ENCODE assay signal across 26 mouse cellular contexts in genomic region chr2:38397306-38397705, GRCm38 (mm10). TPM values are rescaled to one million over a fixed set of nuclear protein-coding genes. Genes with fewer than 3 reads are reported as not detected.
DNase-seq lines count a peak whose midpoint lies in the region; ATAC-seq and TF ChIP-seq lines count a peak whose summit lies in the region.
"Had no signal": no experiment of that assay in that cellular context is flagged by ENCODE, and none has a peak within 500 bp of the region (broad histone marks: within the 10 kb centered on the region; RNA-seq: fewer than 3 reads in every experiment).

No protein-coding gene starts in this region.

- H3K4me2 ChIP-seq in midbrain, embryonic 11.5 days = no peak overlapping the region
- H3K4me2 ChIP-seq in midbrain, postnatal 0 days (ENCODE audit: low read depth, low read length, poor library complexity, severe bottlenecking) = no peak overlapping the region
- no peak overlapping the region for H3K4me2 ChIP-seq in kidney, embryonic 16.5 days (replicated peaks; ENCODE audit: low read depth, low read length)
- H3K4me2 ChIP-seq in forebrain, embryonic 12.5 days = no peak overlapping the region
- no peak overlapping the region for H3K4me2 ChIP-seq in forebrain, embryonic 14.5 days (ENCODE audit: low read length)

- TF ChIP-seq CTCF in midbrain, postnatal 0 days (IDR thresholded peaks at IDR 0.05) = no peak

- H3K9me3 ChIP-seq in midbrain, embryonic 11.5 days (ENCODE audit: control insufficient read depth, low read length) = no peaks in the 10 kb centered on the region
- H3K9me3 ChIP-seq in midbrain, postnatal 0 days (ENCODE audit: low read length) = no peaks in the 10 kb centered on the region
- no peaks in the 10 kb centered on the region for H3K9me3 ChIP-seq in kidney, embryonic 16.5 days (ENCODE audit: low read length)
- H3K9me3 ChIP-seq in forebrain, embryonic 12.5 days = no peaks in the 10 kb centered on the region
- H3K9me3 ChIP-seq in forebrain, embryonic 14.5 days (replicated peaks; ENCODE audit: control insufficient read depth, low read length) = no peaks in the 10 kb centered on the region
- H3K9me3 ChIP-seq: G1E had no signal

- ATAC-seq in midbrain, embryonic 11.5 days (ENCODE audit: low FRiP score) = no peak
- ATAC-seq in midbrain, postnatal 0 days (ENCODE audit: low FRiP score) = no peak
- no peak for ATAC-seq in kidney, embryonic 16.5 days (ENCODE audit: low FRiP score, low TSS enrichment)
- ATAC-seq in forebrain, embryonic 12.5 days (ENCODE audit: low FRiP score) = no peak
- ATAC-seq in forebrain, embryonic 14.5 days = no peak
- ATAC-seq: activated CD4-positive, CD25-positive, alpha-beta regulatory T cell, adult 4 months; CD4-positive, CD25-positive, alpha-beta regulatory T cell, adult 4 months; Patski had no signal

- 82% methylated on average over 7 of the region's 7 CpGs for WGBS in midbrain, embryonic 11.5 days
- 83% methylated on average over 7 of the region's 7 CpGs for WGBS in midbrain, postnatal 0 days
- 75% methylated on average over 7 of the region's 7 CpGs for WGBS in kidney, embryonic 16.5 days
- WGBS in forebrain, embryonic 12.5 days = 82% methylated on average over 7 of the region's 7 CpGs
- 88% methylated on average over 7 of the region's 7 CpGs for WGBS in forebrain, embryonic 14.5 days

- H3K27me3 ChIP-seq in midbrain, embryonic 11.5 days (ENCODE audit: control insufficient read depth, insufficient read depth, low read length) = no peaks in the 10 kb centered on the region
- H3K27me3 ChIP-seq in midbrain, postnatal 0 days (ENCODE audit: insufficient read depth, low read length) = no peaks in the 10 kb centered on the region
- H3K27me3 ChIP-seq in kidney, embryonic 16.5 days (ENCODE audit: insufficient read depth, low read length) = no peaks in the 10 kb centered on the region
- H3K27me3 ChIP-seq in forebrain, embryonic 12.5 days = no peaks in the 10 kb centered on the region
- no peaks in the 10 kb centered on the region for H3K27me3 ChIP-seq in forebrain, embryonic 14.5 days (replicated peaks; ENCODE audit: control insufficient read depth, insufficient read depth, low read length)
- H3K27me3 ChIP-seq: CH12.LX, Patski had no signal

- no peaks in the 10 kb centered on the region for H3K4me1 ChIP-seq in midbrain, embryonic 11.5 days (ENCODE audit: control insufficient read depth, insufficient read depth, low read length)
- H3K4me1 ChIP-seq in midbrain, postnatal 0 days (ENCODE audit: insufficient read depth, low read length) = no peaks in the 10 kb centered on the region
- H3K4me1 ChIP-seq in kidney, embryonic 16.5 days (ENCODE audit: insufficient read depth, low read length) = no peaks in the 10 kb centered on the region
- H3K4me1 ChIP-seq in forebrain, embryonic 12.5 days = peaks cover 14% of the 10 kb centered on the region
- peaks cover 9% of the 10 kb centered on the region for H3K4me1 ChIP-seq in forebrain, embryonic 14.5 days (ENCODE audit: control insufficient read depth, insufficient read depth, low read length)

- no peak overlapping the region for H3K4me3 ChIP-seq in midbrain, embryonic 11.5 days (ENCODE audit: low read depth, low read length)
- no peak overlapping the region for H3K4me3 ChIP-seq in midbrain, postnatal 0 days (ENCODE audit: low read depth, low read length)
- H3K4me3 ChIP-seq in kidney, embryonic 16.5 days (ENCODE audit: low read length) = no peak overlapping the region
- no peak overlapping the region for H3K4me3 ChIP-seq in forebrain, embryonic 12.5 days (replicated peaks)
- no peak overlapping the region for H3K4me3 ChIP-seq in forebrain, embryonic 14.5 days (ENCODE audit: low read depth, low read length)

- DNase-seq in midbrain, embryonic 11.5 days (ENCODE audit: low spot score, missing footprints) = peak; percentile 49
- DNase-seq in midbrain, postnatal 0 days (ENCODE audit: low spot score) = no peak
- DNase-seq in ES-CJ7 (ENCODE audit: low read depth, low spot score) (peak; percentile 65), R1 (ENCODE audit: low read depth, low spot score) (peak; percentile 88), ZHBTc4 (ENCODE audit: low read depth, low spot score) (peak; percentile 68)
- DNase-seq in forebrain, embryonic 14.5 days (ENCODE audit: low spot score) = no peak
- DNase-seq: adrenal gland, adult 2 months; adrenal gland, adult 8-10 months; adrenal gland, postnatal 10 days; adrenal gland, postnatal 14 days; adrenal gland, postnatal 25 days; adrenal gland, postnatal 36 days; B cell, adult 2 months; cerebellum, adult 11 months; cerebellum, adult 11-12 months; cerebellum, adult 18-20 months; cerebellum, adult 2 months; cerebellum, adult 8-10 months had no signal

- H3K27ac ChIP-seq in midbrain, embryonic 11.5 days (ENCODE audit: low read depth, low read length) = no peak overlapping the region
- no peak overlapping the region for H3K27ac ChIP-seq in midbrain, postnatal 0 days (ENCODE audit: low read depth, low read length)
- H3K27ac ChIP-seq in kidney, embryonic 16.5 days (ENCODE audit: low read length) = no peak overlapping the region
- H3K27ac ChIP-seq in forebrain, embryonic 12.5 days = no peak overlapping the region
- H3K27ac ChIP-seq in forebrain, embryonic 14.5 days (ENCODE audit: low read depth, low read length) = no peak overlapping the region

- no peaks in the 10 kb centered on the region for H3K36me3 ChIP-seq in midbrain, embryonic 11.5 days (ENCODE audit: control insufficient read depth, insufficient read depth, low read length)
- H3K36me3 ChIP-seq in midbrain, postnatal 0 days (ENCODE audit: insufficient read depth, low read length) = no peaks in the 10 kb centered on the region
- no peaks in the 10 kb centered on the region for H3K36me3 ChIP-seq in kidney, embryonic 16.5 days (ENCODE audit: insufficient read depth, low read length)
- no peaks in the 10 kb centered on the region for H3K36me3 ChIP-seq in forebrain, embryonic 12.5 days (replicated peaks)
- no peaks in the 10 kb centered on the region for H3K36me3 ChIP-seq in forebrain, embryonic 14.5 days (ENCODE audit: control insufficient read depth, insufficient read depth, low read length)
- H3K36me3 ChIP-seq: G1E had no signal

- no peak overlapping the region for H3K9ac ChIP-seq in midbrain, embryonic 11.5 days (ENCODE audit: low read length)
- no peak overlapping the region for H3K9ac ChIP-seq in midbrain, postnatal 0 days (replicated peaks; ENCODE audit: low read length, poor library complexity, severe bottlenecking)
- no peak overlapping the region for H3K9ac ChIP-seq in kidney, embryonic 16.5 days (replicated peaks; ENCODE audit: low read length)
- H3K9ac ChIP-seq in forebrain, embryonic 12.5 days = no peak overlapping the region
- no peak overlapping the region for H3K9ac ChIP-seq in forebrain, embryonic 14.5 days (ENCODE audit: low read length)

RNA-seq across cellular contexts. Expression of gene Lhx2, which starts 58.2 kb away (rescaled TPM):
- 55.5 and 61.5 TPM in 2 replicates for polyA plus RNA-seq in midbrain, embryonic 11.5 days (2014; fragmentation: Nextera tagmentation; extraction: Ambion mirVana)
- 77.5 and 90.1 TPM in 2 replicates for total RNA-seq in midbrain, postnatal 0 days (2014; rRNA removed)
- 22.1 and 23.8 TPM in 2 replicates for polyA plus RNA-seq in midbrain, postnatal 0 days (2015; fragmentation: Nextera tagmentation; extraction: Ambion mirVana)
- polyA plus RNA-seq in kidney, embryonic 16.5 days (2015; fragmentation: Nextera tagmentation; extraction: Ambion mirVana) = 0.16 TPM in 1 of 2 replicates, not detected in the other
- polyA plus RNA-seq in forebrain, embryonic 12.5 days (2016; fragmentation: Nextera tagmentation; extraction: Ambion mirVana) = 196 and 224 TPM in 2 replicates
- 85.1 and 102 TPM in 2 replicates for polyA plus RNA-seq in forebrain, embryonic 14.5 days (2014; fragmentation: Nextera tagmentation; extraction: Ambion mirVana)
- total RNA-seq: adrenal gland, adult 18-20 months; adrenal gland, adult 2 months; adrenal gland, adult 8-10 months; adrenal gland, postnatal 25 days; adrenal gland, postnatal 36 days had no signal
- polyA plus RNA-seq: activated CD4-positive, CD25-positive, alpha-beta regulatory T cell, adult 4 months; adrenal gland, adult 2 months; CD4-positive, CD25-positive, alpha-beta regulatory T cell, adult 4 months had no signal

Comparison
In these comparisons a context has a peak if more than half of its experiments do, and no peak if none do; other contexts are left out.
1. DNase-seq: peak in midbrain, embryonic 11.5 days (single experiment), ES-CJ7 (single experiment), R1 (single experiment) and ZHBTc4 (single experiment); none in midbrain, postnatal 0 days (single experiment) and forebrain, embryonic 14.5 days (single experiment).
2. RNA of gene Lhx2, which starts 58.2 kb away (polyA plus RNA-seq): 196 to 224 TPM in forebrain, embryonic 12.5 days, 85.1 to 102 TPM in forebrain, embryonic 14.5 days, 55.5 to 61.5 TPM in midbrain, embryonic 11.5 days and 22.1 to 23.8 TPM in midbrain, postnatal 0 days; 0.16 TPM in kidney, embryonic 16.5 days; every median in the first group is over 10 times any median in the second.